Mouse (Mus musculus): ENCODE data around the gene Prmt6. TPM values are rescaled to one million over a fixed set of nuclear protein-coding genes. Genes with fewer than 3 reads are reported as not detected.

The Prmt6 gene
- polyA plus RNA-seq, 2 experiments, result 20.5 to 25.5 TPM

DNA sequence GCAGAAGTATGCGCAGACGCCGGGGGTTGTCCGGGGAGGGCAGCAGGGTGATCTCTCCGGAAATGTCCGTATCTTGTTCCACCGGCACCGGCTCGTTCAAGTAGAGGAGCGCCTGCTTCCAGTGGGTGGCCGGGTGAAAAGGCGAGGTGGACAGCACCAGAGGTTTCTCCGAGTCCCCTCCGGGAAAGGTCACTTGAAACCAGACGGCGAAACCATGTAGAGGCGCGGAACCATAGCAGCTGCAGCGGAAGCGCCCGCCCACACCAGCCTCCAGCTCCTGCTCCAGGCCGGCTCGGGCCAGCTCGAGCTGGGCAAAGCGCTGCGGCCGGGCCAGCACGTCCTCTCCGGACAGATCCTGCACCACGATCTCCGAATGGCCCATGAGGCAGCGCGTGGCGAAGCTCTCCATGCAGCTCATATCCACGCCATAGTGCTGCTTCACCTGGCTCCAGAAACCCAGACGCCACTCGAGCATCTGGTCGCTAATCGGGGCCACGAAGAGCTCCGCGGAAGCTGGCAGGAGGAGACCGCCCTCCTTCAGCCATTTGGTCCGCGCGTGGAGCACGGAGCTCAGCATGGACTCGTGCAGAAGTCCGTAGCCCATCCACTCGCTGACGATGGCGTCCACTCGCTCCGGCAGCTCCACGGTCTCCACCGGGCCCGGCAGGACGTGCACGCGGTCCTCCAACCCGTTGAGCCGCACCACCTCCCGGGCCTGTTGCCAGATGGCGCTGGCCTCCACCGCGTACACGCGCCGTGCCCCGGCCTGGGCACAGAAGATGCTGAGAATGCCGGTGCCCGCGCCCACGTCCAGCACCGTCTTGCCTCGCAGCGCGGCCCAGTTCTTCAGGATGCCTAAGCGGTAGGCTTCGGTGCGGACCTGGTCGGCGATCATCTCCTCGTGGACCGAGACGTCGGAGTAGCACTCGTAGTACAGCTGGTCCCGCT, 633 bp downstream of the Prmt6 start:
- Histone ChIP-seq H3K4me1 (ENCODE audit: control insufficient read depth, insufficient read depth, low read length) (peaks cover 7% of the 10 kb centered on the region), H3K9me3 (ENCODE audit: control insufficient read depth, low read length) (no peaks in the 10 kb centered on the region), H3K4me3 (replicated peaks; ENCODE audit: low read length) (peak overlapping the region; percentile 81), H3K36me3 (ENCODE audit: control insufficient read depth, insufficient read depth, low read length) (peaks cover 9% of the 10 kb centered on the region), H3K27me3 (ENCODE audit: control insufficient read depth, insufficient read depth, low read length) (no peaks in the 10 kb centered on the region), H3K27ac (replicated peaks; ENCODE audit: low read depth, low read length) (peak overlapping the region; percentile 95), H3K9ac (ENCODE audit: low read depth, low read length, severe bottlenecking) (peak overlapping the region; percentile 96), H3K4me2 (replicated peaks; ENCODE audit: low read depth, low read length, severe bottlenecking) (peak overlapping the region; percentile 68)
- DNase-seq (ENCODE audit: low spot score), result peak; percentile 63
- WGBS, result 3% methylated on average over 79 of the region's 89 CpGs
- 0 out of 2 replicates have a peak, but pooled peaks have one; percentile 20 for TF ChIP-seq POLR2A (IDR thresholded peaks at IDR 0.05; ENCODE audit: borderline replicate concordance, extremely low read depth, insufficient read depth, insufficient read length)
- peak; percentile 84 for ATAC-seq (ENCODE audit: low FRiP score, low read depth)

- no peak overlapping the region for H3K27ac ChIP-seq (replicated peaks; ENCODE audit: low read depth, low read length)
- WGBS, result 75% methylated on average over 1 of the region's 1 CpGs
- ATAC-seq (ENCODE audit: low FRiP score, low read depth), result no peak
Measured at GRCm38 (mm10) chr3:110236819-110237463, 13.9 kb downstream of the Prmt6 start.

More at GRCm38 (mm10) chr3:110236819-110237463, 13.9 kb downstream of the Prmt6 start:
- H3K4me2 ChIP-seq (replicated peaks; ENCODE audit: low read depth, low read length, severe bottlenecking), result no peak overlapping the region
- H3K27me3 ChIP-seq (ENCODE audit: control insufficient read depth, insufficient read depth, low read length), result no peaks in the 10 kb centered on the region
- TF ChIP-seq POLR2A (IDR thresholded peaks at IDR 0.05; ENCODE audit: borderline replicate concordance, extremely low read depth, insufficient read depth, insufficient read length), result no peak
- H3K4me3 ChIP-seq (replicated peaks; ENCODE audit: low read length), result no peak overlapping the region
- no peak for DNase-seq (ENCODE audit: low spot score)
- no peak overlapping the region for H3K9ac ChIP-seq (ENCODE audit: low read depth, low read length, severe bottlenecking)
- no peaks in the 10 kb centered on the region for H3K9me3 ChIP-seq (ENCODE audit: control insufficient read depth, low read length)
- no peaks in the 10 kb centered on the region for H3K4me1 ChIP-seq (ENCODE audit: control insufficient read depth, insufficient read depth, low read length)
- H3K36me3 ChIP-seq (ENCODE audit: control insufficient read depth, insufficient read depth, low read length), result no peaks in the 10 kb centered on the region

Other genes starting within 250 kb of the Prmt6 start
- 7.1 and 7.4 TPM in 2 replicates for gene Ntng1, start 107.0 kb downstream of the Prmt6 start, polyA plus RNA-seq (2012; rRNA removed)
- 5.7 and 7.4 TPM in 2 replicates for gene Ntng1, start 107.0 kb downstream of the Prmt6 start, polyA plus RNA-seq (2014; fragmentation: Nextera tagmentation; extraction: Ambion mirVana)

All from limb, embryonic 14.5 days (tissue).